Mouse (Mus musculus): ENCODE results near the gene Tmem132c.

Gene Tmem132c

GRCm38 (mm10) chr5:127347053-127347748 is 105.6 kb downstream of the Tmem132c start:
- no peak for DNase-seq

- DNase-seq = peak; percentile 59 to 73
Measured at GRCm38 (mm10) chr5:127349221-127350065, 107.8 kb downstream of the Tmem132c start.

GRCm38 (mm10) chr5:127353002-127353401 is 111.4 kb downstream of the Tmem132c start:
- peak; percentile 66 to 70 for DNase-seq

GRCm38 (mm10) chr5:127355836-127356235 is 114.2 kb downstream of the Tmem132c start:
- peak; percentile 58 to 77 for DNase-seq

- peak in 1 of 2 experiments; percentile 56 for DNase-seq
Measured at GRCm38 (mm10) chr5:127357878-127358277, 116.3 kb downstream of the Tmem132c start.

GRCm38 (mm10) chr5:127361145-127361544 is 119.5 kb downstream of the Tmem132c start:
- DNase-seq = no peak

GRCm38 (mm10) chr5:127365061-127365460 is 123.5 kb downstream of the Tmem132c start:
- peak; percentile 42 to 65 for DNase-seq

GRCm38 (mm10) chr5:127368191-127368590 is 126.6 kb downstream of the Tmem132c start:
- DNase-seq = no peak

GRCm38 (mm10) chr5:127369812-127370211 is 128.2 kb downstream of the Tmem132c start:
- DNase-seq = no peak

- DNase-seq = no peak
Measured at GRCm38 (mm10) chr5:127370503-127370902, 128.9 kb downstream of the Tmem132c start.

- no peak for DNase-seq
Measured at GRCm38 (mm10) chr5:127374251-127374650, 132.6 kb downstream of the Tmem132c start.

- DNase-seq = no peak
Measured at GRCm38 (mm10) chr5:127375654-127376053, 134.0 kb downstream of the Tmem132c start.

GRCm38 (mm10) chr5:127378521-127378920 is 136.9 kb downstream of the Tmem132c start:
- DNase-seq = no peak

GRCm38 (mm10) chr5:127379351-127379750 is 137.7 kb downstream of the Tmem132c start:
- DNase-seq = no peak

- DNase-seq = peak in 1 of 2 experiments; percentile 38
Measured at GRCm38 (mm10) chr5:127381216-127381615, 139.6 kb downstream of the Tmem132c start.

- DNase-seq = no peak
Measured at GRCm38 (mm10) chr5:127382571-127382970, 141.0 kb downstream of the Tmem132c start.

- no peak for DNase-seq
Measured at GRCm38 (mm10) chr5:127391187-127391586, 149.6 kb downstream of the Tmem132c start.

- DNase-seq = no peak
Measured at GRCm38 (mm10) chr5:127396889-127397288, 155.3 kb downstream of the Tmem132c start.

- DNase-seq = no peak
Measured at GRCm38 (mm10) chr5:127398010-127398409, 156.4 kb downstream of the Tmem132c start.

GRCm38 (mm10) chr5:127405391-127406000 is 163.9 kb downstream of the Tmem132c start:
- peak; percentile 98 to 99 for DNase-seq

GRCm38 (mm10) chr5:127406014-127406655 is 164.5 kb downstream of the Tmem132c start:
- DNase-seq = no peak

GRCm38 (mm10) chr5:127416536-127416935 is 174.9 kb downstream of the Tmem132c start:
- peak; percentile 61 for DNase-seq

- peak; percentile 27 to 51 for DNase-seq
Measured at GRCm38 (mm10) chr5:127423936-127424335, 182.3 kb downstream of the Tmem132c start.

All from cerebellum, postnatal 10 days (tissue).